Comparison of ENCODE assay signal across 12 mouse cellular contexts in genomic region chr7:4993999-4994788, GRCm38 (mm10). TPM values are rescaled to one million over a fixed set of nuclear protein-coding genes. Genes with fewer than 3 reads are reported as not detected.
A peak's percentile ranks its signal among the peaks of the same experiment; 100 is the strongest.
DNase-seq lines count a peak whose midpoint lies in the region; ATAC-seq and TF ChIP-seq lines count a peak whose summit lies in the region.
"Had no signal": no experiment of that assay in that cellular context is flagged by ENCODE, and none has a peak within 500 bp of the region (broad histone marks: within the 10 kb centered on the region; RNA-seq: fewer than 3 reads in every experiment).

No protein-coding gene starts in this region.

- peaks cover 5% of the 10 kb centered on the region for H3K4me1 ChIP-seq in kidney, postnatal 0 days (replicated peaks; ENCODE audit: insufficient read depth, low read length)
- peaks cover 39% of the 10 kb centered on the region for H3K4me1 ChIP-seq in forebrain, embryonic 16.5 days (replicated peaks; ENCODE audit: control insufficient read depth, insufficient read depth, low read length)
- peaks cover 22% of the 10 kb centered on the region for H3K4me1 ChIP-seq in midbrain, embryonic 14.5 days (ENCODE audit: control insufficient read depth, insufficient read depth, low read length)
- H3K4me1 ChIP-seq: liver, embryonic 15.5 days had no signal

- H3K36me3 ChIP-seq in kidney, postnatal 0 days (ENCODE audit: insufficient read depth, low read length): peaks cover 17% of the 10 kb centered on the region
- peaks cover 21% of the 10 kb centered on the region for H3K36me3 ChIP-seq in forebrain, embryonic 16.5 days (ENCODE audit: control insufficient read depth, insufficient read depth)
- peaks cover 33% of the 10 kb centered on the region for H3K36me3 ChIP-seq in midbrain, embryonic 14.5 days (ENCODE audit: control insufficient read depth, insufficient read depth, low read length)
- H3K36me3 ChIP-seq: liver, embryonic 15.5 days had no signal

- 58% methylated on average over 59 of the region's 59 CpGs for WGBS in kidney, postnatal 0 days
- WGBS in forebrain, embryonic 16.5 days: 55% methylated on average over 58 of the region's 59 CpGs
- WGBS in midbrain, embryonic 14.5 days: 51% methylated on average over 59 of the region's 59 CpGs

- no peak overlapping the region for H3K9ac ChIP-seq in kidney, postnatal 0 days (ENCODE audit: low read depth, low read length)
- H3K9ac ChIP-seq in forebrain, embryonic 16.5 days (replicated peaks; ENCODE audit: low read depth, low read length): no peak overlapping the region
- peak overlapping the region; percentile 37; the same call in 1 of the 2 replicates for H3K9ac ChIP-seq in midbrain, embryonic 14.5 days (replicated peaks; ENCODE audit: low read length)
- H3K9ac ChIP-seq: liver, embryonic 15.5 days had no signal

- no peaks in the 10 kb centered on the region; the same call in 1 of the 2 replicates for H3K9me3 ChIP-seq in kidney, postnatal 0 days (replicated peaks; ENCODE audit: low read length)
- no peaks in the 10 kb centered on the region for H3K9me3 ChIP-seq in forebrain, embryonic 16.5 days (ENCODE audit: control insufficient read depth, low read length)
- H3K9me3 ChIP-seq in midbrain, embryonic 14.5 days (ENCODE audit: control insufficient read depth, low read length): no peaks in the 10 kb centered on the region
- H3K9me3 ChIP-seq: liver, embryonic 15.5 days had no signal

- no peaks in the 10 kb centered on the region for H3K27me3 ChIP-seq in kidney, postnatal 0 days (ENCODE audit: insufficient read depth, low read length)
- no peaks in the 10 kb centered on the region for H3K27me3 ChIP-seq in forebrain, embryonic 16.5 days (replicated peaks; ENCODE audit: control insufficient read depth, insufficient read depth, low read length)
- no peaks in the 10 kb centered on the region for H3K27me3 ChIP-seq in midbrain, embryonic 14.5 days (ENCODE audit: control insufficient read depth, insufficient read depth, low read length)

- no peak for ATAC-seq in kidney, postnatal 0 days (replicated peaks; ENCODE audit: low FRiP score, low read depth)
- ATAC-seq in forebrain, embryonic 16.5 days: no peak
- ATAC-seq in midbrain, embryonic 14.5 days (ENCODE audit: low FRiP score, low TSS enrichment): no peak
- ATAC-seq: inflammation-experienced regulatory T-cells, adult 6 months had no signal

- no peak overlapping the region for H3K4me3 ChIP-seq in kidney, postnatal 0 days (replicated peaks; ENCODE audit: low read depth, low read length)
- H3K4me3 ChIP-seq in forebrain, embryonic 16.5 days (replicated peaks; ENCODE audit: low read length): peak overlapping the region; percentile 2; the same call in 1 of the 2 replicates
- H3K4me3 ChIP-seq in midbrain, embryonic 14.5 days (replicated peaks; ENCODE audit: low read depth, low read length): peak overlapping the region; percentile 81

- H3K27ac ChIP-seq in kidney, postnatal 0 days: no peak overlapping the region
- no peak overlapping the region for H3K27ac ChIP-seq in forebrain, embryonic 16.5 days (ENCODE audit: low read length)
- H3K27ac ChIP-seq in midbrain, embryonic 14.5 days (replicated peaks; ENCODE audit: low read depth, low read length): no peak overlapping the region
- H3K27ac ChIP-seq: liver, embryonic 15.5 days had no signal

- no peak for TF ChIP-seq CTCF in kidney, postnatal 0 days (IDR thresholded peaks at IDR 0.05; ENCODE audit: low read depth)

- peak overlapping the region; percentile 92; the same call in 1 of the 2 replicates for H3K4me2 ChIP-seq in kidney, postnatal 0 days (ENCODE audit: low read length)
- peak overlapping the region; percentile 90 for H3K4me2 ChIP-seq in forebrain, embryonic 16.5 days (ENCODE audit: low read length)
- H3K4me2 ChIP-seq in midbrain, embryonic 14.5 days (ENCODE audit: low read length): peak overlapping the region; percentile 94

- DNase-seq in kidney, postnatal 0 days (ENCODE audit: low spot score): no peak
- DNase-seq in kidney, postnatal 36 days: no peak
- peak; percentile 37 to 55 for DNase-seq in cerebellum, postnatal 36 days
- DNase-seq in midbrain, embryonic 14.5 days: no peak
- DNase-seq in testis, postnatal 10 days (ENCODE audit: low spot score): no peak
- DNase-seq in spleen, adult 18-20 months: no peak
- no peak for DNase-seq in testis, postnatal 14 days (ENCODE audit: low spot score)
- DNase-seq: right cerebral cortex, postnatal 14 days had no signal

RNA-seq across cellular contexts. Expression of gene Zfp579, which starts 1.8 kb away (rescaled TPM):
- polyA plus RNA-seq in kidney, postnatal 0 days (2015; fragmentation: Nextera tagmentation; extraction: Ambion mirVana): 21.2 and 21.3 TPM in 2 replicates
- 58.4 and 62.2 TPM in 2 replicates for polyA plus RNA-seq in forebrain, embryonic 16.5 days (2015; fragmentation: Nextera tagmentation; extraction: Ambion mirVana)
- 69.3 and 76.5 TPM in 2 replicates for polyA plus RNA-seq in midbrain, embryonic 14.5 days (2014; fragmentation: Nextera tagmentation; extraction: Ambion mirVana)

RNA-seq across cellular contexts. Expression of gene Zfp524, which starts 20.0 kb away (rescaled TPM):
- polyA plus RNA-seq in kidney, postnatal 0 days (2015; fragmentation: Nextera tagmentation; extraction: Ambion mirVana): 12.8 and 14.1 TPM in 2 replicates
- polyA plus RNA-seq in forebrain, embryonic 16.5 days (2015; fragmentation: Nextera tagmentation; extraction: Ambion mirVana): 10.3 and 11.3 TPM in 2 replicates
- 8.4 and 9.4 TPM in 2 replicates for polyA plus RNA-seq in midbrain, embryonic 14.5 days (2014; fragmentation: Nextera tagmentation; extraction: Ambion mirVana)

RNA-seq across cellular contexts. Expression of gene Fiz1, which starts 20.3 kb away (rescaled TPM):
- polyA plus RNA-seq in kidney, postnatal 0 days (2015; fragmentation: Nextera tagmentation; extraction: Ambion mirVana): 30.4 and 31.8 TPM in 2 replicates
- 43.7 and 46.1 TPM in 2 replicates for polyA plus RNA-seq in forebrain, embryonic 16.5 days (2015; fragmentation: Nextera tagmentation; extraction: Ambion mirVana)
- polyA plus RNA-seq in midbrain, embryonic 14.5 days (2014; fragmentation: Nextera tagmentation; extraction: Ambion mirVana): 36.2 and 38.0 TPM in 2 replicates

RNA-seq across cellular contexts. Expression of gene Gm44973, which starts 21.1 kb away (rescaled TPM):
- 4.7 and 5.7 TPM in 2 replicates for polyA plus RNA-seq in kidney, postnatal 0 days (2015; fragmentation: Nextera tagmentation; extraction: Ambion mirVana)
- 0.91 TPM in 1 of 2 replicates, not detected in the other for polyA plus RNA-seq in forebrain, embryonic 16.5 days (2015; fragmentation: Nextera tagmentation; extraction: Ambion mirVana)
- polyA plus RNA-seq in midbrain, embryonic 14.5 days (2014; fragmentation: Nextera tagmentation; extraction: Ambion mirVana): 1.3 TPM in 1 of 2 replicates, not detected in the other
- polyA plus RNA-seq: cortical plate, adult 2 months had no signal

RNA-seq across cellular contexts. Expression of gene Sbk3, which starts 23.2 kb away (rescaled TPM):
- 0.05 TPM in 1 of 2 replicates, not detected in the other for polyA plus RNA-seq in kidney, postnatal 0 days (2015; fragmentation: Nextera tagmentation; extraction: Ambion mirVana)
- polyA plus RNA-seq in forebrain, embryonic 16.5 days (2015; fragmentation: Nextera tagmentation; extraction: Ambion mirVana): 0.84 and 0.91 TPM in 2 replicates
- 0.59 and 0.89 TPM in 2 replicates for polyA plus RNA-seq in midbrain, embryonic 14.5 days (2014; fragmentation: Nextera tagmentation; extraction: Ambion mirVana)
- polyA plus RNA-seq: inflammation-experienced regulatory T-cells, adult 6 months; liver, embryonic 15.5 days had no signal

Comparison
In these comparisons a context has a peak if more than half of its experiments do, and no peak if none do; other contexts are left out.
1. DNase-seq: peak in cerebellum, postnatal 36 days (2 of 2); none in kidney, postnatal 0 days (single experiment), kidney, postnatal 36 days (0 of 2), midbrain, embryonic 14.5 days (single experiment), testis, postnatal 10 days (single experiment), spleen, adult 18-20 months (0 of 2) and testis, postnatal 14 days (single experiment).
2. Peak in every context shown above with its lines, with median percentiles within 50 percentile points of each other: H3K4me2 ChIP-seq.